Mouse (Mus musculus) spleen, adult 2 months (tissue): ENCODE results near the gene Wnt11. TPM values are rescaled to one million over a fixed set of nuclear protein-coding genes. Genes with fewer than 3 reads are reported as not detected.

Source experiments
- DNase-seq, 2 experiments: peaks; one replicate each; pipeline versions ENCODE4 v3.0.0 to v3.0.0-alpha.2; 2012 to 2021; ENCODE audit warnings: low spot score in 2 of 2, low read depth in 1 of 2
- H3K27ac ChIP-seq: fragments of 200-500 bp; 2 replicates; pipeline ENCODE4 v1.5.1; 2012; ENCODE audit warnings: low read length, inconsistent platforms; ENCODE audit not compliant: insufficient read depth
- H3K27me3 ChIP-seq: fragments of 200-500 bp; 2 replicates; pipeline ENCODE4 v1.6.1; 2012; ENCODE audit warnings: mild to moderate bottlenecking, moderate library complexity, low read length, inconsistent platforms; ENCODE audit not compliant: control insufficient read depth, insufficient read depth
- H3K36me3 ChIP-seq: fragments of 200-500 bp; 2 replicates; pipeline ENCODE4 v1.6.1; 2012; ENCODE audit warnings: mild to moderate bottlenecking, low read length, inconsistent platforms; ENCODE audit not compliant: control insufficient read depth, insufficient read depth
- H3K4me1 ChIP-seq: fragments of 200-500 bp; 2 replicates; pipeline ENCODE4 v1.6.1; 2011; ENCODE audit warnings: inconsistent platforms; ENCODE audit not compliant: control insufficient read depth, insufficient read depth, insufficient read length
- H3K4me3 ChIP-seq: fragments of 200-500 bp; 2 replicates; pipeline ENCODE4 v1.5.1; 2011; ENCODE audit warnings: mild to moderate bottlenecking, inconsistent platforms; ENCODE audit not compliant: insufficient read depth, insufficient read length; ENCODE audit errors: extremely low read depth
- CTCF ChIP-seq: fragments of 200-500 bp; IDR thresholded peaks from 2 replicates; pipeline ENCODE4 v1.5.1; 2011; ENCODE audit warnings: mild to moderate bottlenecking, inconsistent platforms; ENCODE audit not compliant: insufficient read depth, insufficient read length, insufficient replicate concordance; ENCODE audit errors: extremely low read depth
- POLR2A ChIP-seq: fragments of 200-500 bp; IDR thresholded peaks from 2 replicates; pipeline ENCODE4 v1.6.1; 2011; ENCODE audit warnings: low read depth, low read length, inconsistent platforms
- WGBS: fragments of 180-500 bp; shearing (Covaris S2); methylation state at CpG from one replicate; pipeline ENCODE4 v1.1.7; 2018; 5-methylcytosine and 5-hydroxymethylcytosine counted together
- polyA plus RNA-seq: library from polyadenylated mRNA; depleted of rRNA; stranded (reverse); fragments of >200 nt; gene quantifications from 2 replicates; pipeline ENCODE4 v1.2.3, GENCODE M21; 2012

Wnt11 gene
- polyA plus RNA-seq, 1 experiment, result 4.9 TPM

DNA sequence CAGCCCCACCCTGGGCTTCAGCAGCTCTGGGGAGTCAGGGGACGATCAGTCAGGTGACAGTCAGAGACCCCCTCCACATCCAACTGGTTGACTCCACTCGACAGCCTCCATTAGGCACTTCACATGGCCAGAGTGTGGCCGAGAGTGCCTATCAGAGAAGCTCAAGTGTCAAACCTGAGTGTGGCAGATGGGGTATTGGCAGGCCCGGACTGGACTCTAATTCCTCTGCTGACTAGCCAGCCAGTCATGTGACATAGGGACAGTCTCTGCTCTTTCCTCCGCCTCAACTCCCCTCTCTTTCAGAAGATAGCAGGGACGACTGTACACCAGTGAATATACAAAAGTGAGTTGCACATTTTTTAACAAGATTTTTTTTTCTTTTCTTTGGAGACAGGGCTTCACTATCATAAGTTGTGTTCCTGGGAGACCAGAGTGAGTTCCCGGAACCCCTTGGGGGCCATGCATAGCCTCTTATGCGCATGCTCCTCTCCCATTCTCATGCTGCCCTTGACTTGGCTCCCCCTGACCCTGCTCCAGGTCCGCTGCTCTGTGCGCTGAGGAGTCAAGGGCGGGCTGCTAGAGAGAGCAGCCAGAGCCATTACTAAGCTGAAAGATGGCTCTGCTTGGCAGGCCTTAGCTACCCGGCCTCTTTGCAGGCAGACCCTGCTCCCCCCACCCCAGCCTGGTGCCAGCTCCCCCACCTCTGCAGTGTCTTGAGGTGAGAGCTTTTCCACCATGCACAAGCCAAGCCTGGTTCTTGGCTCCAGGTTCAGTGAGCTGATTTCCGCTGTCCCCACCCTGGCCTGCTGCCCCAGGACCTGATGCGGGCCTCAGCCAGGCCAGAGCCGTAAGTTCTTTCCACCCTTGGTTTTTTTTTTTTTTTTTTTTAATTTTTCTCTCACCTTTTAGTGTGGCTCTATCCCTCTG, 10.8 kb upstream of the Wnt11 start:
- no peak for TF ChIP-seq POLR2A
- no peak for TF ChIP-seq CTCF
- no peak for DNase-seq
- Histone ChIP-seq H3K4me1 (no peaks in the 10 kb centered on the region), H3K27me3 (no peaks in the 10 kb centered on the region), H3K27ac (no peak overlapping the region), H3K4me3 (no peak overlapping the region), H3K36me3 (no peaks in the 10 kb centered on the region)
- WGBS, result 89% methylated on average over 15 of the region's 15 CpGs

DNA sequence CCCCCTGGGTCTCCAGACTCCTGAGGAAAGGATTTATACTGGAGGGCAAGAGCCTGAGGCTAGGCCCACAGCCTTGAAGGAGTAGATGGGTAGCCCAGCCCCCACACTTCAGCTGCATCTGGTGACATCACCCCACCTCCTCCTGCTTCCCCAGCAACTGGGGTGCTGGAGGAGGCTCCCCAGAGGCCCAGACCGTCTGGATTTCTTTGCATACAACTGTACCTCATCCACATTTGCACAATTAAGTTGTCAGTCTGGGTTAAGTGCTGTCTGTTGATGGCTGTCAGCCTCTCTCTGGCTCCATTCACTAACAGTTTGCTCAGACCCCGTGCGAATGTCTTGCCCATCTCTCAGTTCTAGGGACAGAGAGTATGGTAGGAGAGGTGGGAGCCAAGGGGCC, 6.9 kb upstream of the Wnt11 start:
- Histone ChIP-seq H3K27ac (no peak overlapping the region), H3K36me3 (no peaks in the 10 kb centered on the region), H3K4me3 (no peak overlapping the region), H3K27me3 (no peaks in the 10 kb centered on the region; the same call in 1 of the 2 replicates), H3K4me1 (no peaks in the 10 kb centered on the region)
- TF ChIP-seq CTCF (no peak), POLR2A (no peak)
- WGBS, result 78% methylated on average over 3 of the region's 3 CpGs
- no peak for DNase-seq

GRCm38 (mm10) chr7:98828876-98829275, 6.0 kb upstream of the Wnt11 start:
- no peak for DNase-seq
- H3K4me3 ChIP-seq, result no peak overlapping the region
- TF ChIP-seq POLR2A (no peak), CTCF (no peak)
- no peak overlapping the region for H3K27ac ChIP-seq
- 69% methylated on average over 7 of the region's 7 CpGs for WGBS
- H3K4me1 ChIP-seq, result no peaks in the 10 kb centered on the region
- H3K27me3 ChIP-seq, result no peaks in the 10 kb centered on the region; the same call in 1 of the 2 replicates
- H3K36me3 ChIP-seq, result no peaks in the 10 kb centered on the region

GRCm38 (mm10) chr7:98831290-98831689, 3.6 kb upstream of the Wnt11 start:
- H3K4me1 ChIP-seq, result peaks cover 8% of the 10 kb centered on the region; the same call in 1 of the 2 replicates
- 30% methylated on average over 6 of the region's 6 CpGs for WGBS
- DNase-seq, result no peak
- no peak overlapping the region for H3K27ac ChIP-seq
- H3K36me3 ChIP-seq, result no peaks in the 10 kb centered on the region
- no peak for TF ChIP-seq CTCF
- no peak for TF ChIP-seq POLR2A
- H3K27me3 ChIP-seq, result peaks cover 16% of the 10 kb centered on the region
- H3K4me3 ChIP-seq, result no peak overlapping the region

DNA sequence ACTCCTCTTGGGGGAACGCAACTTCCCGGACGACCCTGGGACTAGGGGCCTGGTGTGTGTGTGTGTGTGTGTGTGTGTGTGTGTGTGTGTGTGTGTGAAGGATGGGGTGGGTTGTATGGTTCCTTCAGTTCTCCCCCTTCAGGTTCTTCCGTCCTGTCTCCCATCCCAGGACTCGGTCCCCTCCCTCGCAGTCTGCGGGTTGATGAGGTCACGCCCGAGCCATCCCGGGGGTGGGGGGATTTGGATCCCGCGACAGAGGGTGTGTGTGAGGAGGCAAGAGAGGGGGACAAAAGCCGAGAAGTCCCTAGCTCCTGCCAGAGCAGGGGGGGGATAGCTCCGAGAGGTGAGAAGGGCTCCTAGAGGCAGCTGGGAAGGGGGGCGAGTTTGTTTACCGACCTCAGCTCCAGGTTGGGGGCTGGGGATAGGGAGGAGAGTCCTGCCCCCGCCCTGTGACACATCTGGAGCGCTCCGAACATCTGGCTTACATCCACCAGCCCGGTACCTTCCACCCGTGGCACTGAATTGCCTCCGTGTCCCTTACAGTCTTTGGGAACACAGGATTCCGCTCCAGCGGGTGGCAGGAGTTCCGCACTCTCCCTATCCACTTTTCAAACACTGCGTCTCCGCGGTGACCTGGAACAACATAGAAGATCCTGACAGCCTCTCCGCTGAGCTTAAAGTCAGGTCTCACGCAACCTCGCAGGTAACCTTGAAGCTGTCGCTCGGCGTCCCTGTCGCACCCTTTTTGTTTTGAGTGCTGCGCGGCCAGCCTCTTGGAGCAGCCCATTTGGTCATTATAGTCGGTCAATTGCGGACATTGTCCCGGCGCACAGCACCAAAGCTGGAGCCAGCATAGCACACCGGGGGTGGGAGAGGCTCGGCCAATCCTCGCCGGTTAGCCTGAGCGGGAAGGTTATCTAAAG, 868 bp downstream of the Wnt11 start:
- no peak for TF ChIP-seq POLR2A
- TF ChIP-seq CTCF, result no peak
- Histone ChIP-seq H3K4me1 (peaks cover 8% of the 10 kb centered on the region), H3K27me3 (peaks cover 43% of the 10 kb centered on the region), H3K36me3 (no peaks in the 10 kb centered on the region), H3K27ac (no peak overlapping the region), H3K4me3 (peak overlapping the region; percentile 34; the same call in 1 of the 2 replicates)
- 4% methylated on average over 46 of the region's 46 CpGs for WGBS
- DNase-seq, result no peak

GRCm38 (mm10) chr7:98836646-98837045, 1.7 kb downstream of the Wnt11 start:
- Histone ChIP-seq H3K4me1 (peaks cover 8% of the 10 kb centered on the region), H3K27ac (no peak overlapping the region), H3K4me3 (no peak overlapping the region), H3K36me3 (no peaks in the 10 kb centered on the region), H3K27me3 (peaks cover 43% of the 10 kb centered on the region)
- TF ChIP-seq POLR2A (no peak), CTCF (peak; percentile 61; the same call in 1 of the 2 replicates)
- 3% methylated on average over 23 of the region's 23 CpGs for WGBS
- DNase-seq, result peak; percentile 29 to 58

DNA sequence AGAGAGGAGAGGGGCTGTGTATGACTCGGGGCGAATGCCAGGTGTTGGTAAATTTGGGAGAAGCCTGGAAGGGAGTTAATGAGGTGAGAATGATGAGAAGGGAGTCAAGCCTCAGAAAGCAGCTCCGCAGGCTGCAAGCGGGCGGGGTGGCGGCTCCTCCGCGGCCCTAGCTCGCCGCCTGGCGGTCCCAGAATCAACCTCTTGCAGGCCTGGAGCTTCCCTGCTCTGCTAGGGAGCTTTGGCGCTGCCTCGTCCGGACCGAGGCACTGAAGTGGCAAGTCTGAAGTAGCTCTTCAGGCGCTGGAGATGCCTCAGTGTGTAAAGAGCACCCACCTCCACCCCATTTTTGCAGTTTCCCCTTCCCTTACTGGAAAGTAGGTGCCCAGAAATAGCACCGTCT, 3.0 kb downstream of the Wnt11 start:
- 1% methylated on average over 17 of the region's 17 CpGs for WGBS
- peak; percentile 14 to 54 for DNase-seq
- Histone ChIP-seq H3K27ac (no peak overlapping the region), H3K4me1 (peaks cover 8% of the 10 kb centered on the region), H3K4me3 (no peak overlapping the region), H3K27me3 (peaks cover 43% of the 10 kb centered on the region), H3K36me3 (no peaks in the 10 kb centered on the region)
- no peak for TF ChIP-seq POLR2A
- peak; percentile 52; the same call in 1 of the 2 replicates for TF ChIP-seq CTCF
